Mouse (Mus musculus) CH12.LX (cell line): ENCODE data around the gene Adipor2. TPM values are rescaled to one million over a fixed set of nuclear protein-coding genes. Genes with fewer than 3 reads are reported as not detected.

ENCODE experiments used
- DNase-seq: peaks from one replicate; pipeline ENCODE4 v3.0.0-alpha.2; 2013; ENCODE audit errors: extremely low read depth
- H3K27ac ChIP-seq: 2 replicates; pipeline ENCODE4 v1.5.1; 2012; ENCODE audit warnings: low read depth, mild to moderate bottlenecking, control low read depth, moderate library complexity; ENCODE audit not compliant: insufficient read depth
- H3K27me3 ChIP-seq: replicated peaks from 2 replicates; pipeline ENCODE3; 2012; ENCODE audit warnings: inconsistent platforms
- H3K36me3 ChIP-seq, 2 experiments: replicated peaks in 1 of 2; 2 replicates each; pipeline versions ENCODE3 to v1.6.1; 2012; ENCODE audit warnings: inconsistent platforms in 1 of 2, low read length in 1 of 2, mild to moderate bottlenecking in 1 of 2, mixed read lengths in 1 of 2, moderate library complexity in 1 of 2; ENCODE audit not compliant: control insufficient read depth in 1 of 2, insufficient read depth in 1 of 2
- H3K4me1 ChIP-seq, 2 experiments: 2 replicates each; pipeline ENCODE4 v1.6.1; 2012; ENCODE audit warnings: inconsistent platforms in 1 of 2, moderate library complexity in 1 of 2; ENCODE audit not compliant: insufficient read depth in 2 of 2, control insufficient read depth in 1 of 2
- H3K4me2 ChIP-seq: 2 replicates; pipeline ENCODE4 v1.6.1; 2012; ENCODE audit warnings: low read depth, mild to moderate bottlenecking, control low read depth; ENCODE audit not compliant: poor library complexity, insufficient read depth, severe bottlenecking
- H3K4me3 ChIP-seq, 3 experiments: fragments of 150-350 bp in 1 of 3; sonication (generic) in 1 of 3; replicated peaks in 1 of 3; 2 replicates each; pipeline versions ENCODE3 to v1.5.1; 2011 to 2012; ENCODE audit warnings: low read depth in 2 of 3, low read length in 2 of 3, mild to moderate bottlenecking in 2 of 3, moderate library complexity in 2 of 3, control low read depth in 1 of 3, improper control_type of control experiment in 1 of 3, inconsistent platforms in 1 of 3, mixed read lengths in 1 of 3; ENCODE audit not compliant: poor library complexity in 1 of 3
- H3K79me2 ChIP-seq: replicated peaks from 2 replicates; pipeline ENCODE4 v1.6.1; 2012; ENCODE audit warnings: mild to moderate bottlenecking, moderate library complexity; ENCODE audit not compliant: control insufficient read depth, poor library complexity, insufficient read depth, severe bottlenecking; ENCODE audit errors: extremely low read depth
- H3K9ac ChIP-seq: 2 replicates; pipeline ENCODE4 v1.6.1; 2012; ENCODE audit warnings: low read depth, mild to moderate bottlenecking, control low read depth, moderate library complexity; ENCODE audit not compliant: insufficient read depth
- H3K9me3 ChIP-seq: replicated peaks from 2 replicates; pipeline ENCODE3; 2012; ENCODE audit warnings: low read length, inconsistent platforms, mixed read lengths
- CHD2 ChIP-seq: IDR thresholded peaks from 2 replicates; pipeline ENCODE4 v1.6.1; 2011; ENCODE audit warnings: low read length, improper control_type of control experiment
- E2F4 ChIP-seq: IDR thresholded peaks from 2 replicates; pipeline ENCODE4 v1.6.1; 2011; ENCODE audit warnings: low read depth, low read length, improper control_type of control experiment; ENCODE audit not compliant: insufficient replicate concordance
- ETS1 ChIP-seq: conservative IDR thresholded peaks from 2 replicates; pipeline ENCODE4 v1.6.1; 2012; ENCODE audit warnings: low read depth, mild to moderate bottlenecking, inconsistent platforms, low read length, improper control_type of control experiment, moderate library complexity
- GABPA ChIP-seq: IDR thresholded peaks from 2 replicates; pipeline ENCODE4 v1.6.1; 2012; ENCODE audit warnings: low read depth, low read length, improper control_type of control experiment, inconsistent platforms; ENCODE audit not compliant: insufficient replicate concordance
- HCFC1 ChIP-seq: IDR thresholded peaks from 2 replicates; pipeline ENCODE4 v1.6.1; 2012; ENCODE audit warnings: low read depth, mild to moderate bottlenecking, inconsistent platforms, low read length, improper control_type of control experiment
- IRF4 ChIP-seq: IDR thresholded peaks from 2 replicates; pipeline ENCODE4 v1.6.1; 2014; ENCODE audit warnings: low read depth, mild to moderate bottlenecking, inconsistent platforms, low read length, improper control_type of control experiment
- KAT2A ChIP-seq: IDR thresholded peaks from 2 replicates; pipeline ENCODE4 v1.6.1; 2012; ENCODE audit warnings: low read length, improper control_type of control experiment, inconsistent platforms; ENCODE audit not compliant: insufficient replicate concordance
- MAFK ChIP-seq: IDR thresholded peaks from 2 replicates; pipeline ENCODE4 v1.6.1; 2011; ENCODE audit warnings: low read length, improper control_type of control experiment; ENCODE audit not compliant: insufficient replicate concordance
- MAZ ChIP-seq: IDR thresholded peaks from 2 replicates; pipeline ENCODE4 v1.6.1; 2012; ENCODE audit warnings: low read depth, mild to moderate bottlenecking, inconsistent platforms, low read length, improper control_type of control experiment, moderate library complexity
- MEF2A ChIP-seq: IDR thresholded peaks from 2 replicates; pipeline ENCODE4 v1.6.1; 2014; ENCODE audit warnings: low read depth, mild to moderate bottlenecking, inconsistent platforms, low read length, improper control_type of control experiment, borderline replicate concordance
- MYC ChIP-seq: IDR thresholded peaks from 2 replicates; pipeline ENCODE4 v1.6.1; 2011; ENCODE audit warnings: low read depth, mild to moderate bottlenecking, improper control_type of control experiment, low read length
- NRF1 ChIP-seq: IDR thresholded peaks from 2 replicates; pipeline ENCODE4 v1.6.1; 2014; ENCODE audit warnings: low read depth, mild to moderate bottlenecking, inconsistent platforms, low read length, improper control_type of control experiment, moderate library complexity
- PAX5 ChIP-seq: IDR thresholded peaks from 2 replicates; pipeline ENCODE4 v1.6.1; 2012; ENCODE audit warnings: low read length, inconsistent platforms, mixed read lengths
- POLR2AphosphoS2 ChIP-seq: IDR thresholded peaks from 2 replicates; pipeline ENCODE4 v1.6.1; 2011; ENCODE audit warnings: low read depth, low read length, improper control_type of control experiment
- RAD21 ChIP-seq: IDR thresholded peaks from 2 replicates; pipeline ENCODE4 v1.6.1; 2011; ENCODE audit warnings: low read depth, mild to moderate bottlenecking, low read length, improper control_type of control experiment, moderate library complexity
- RCOR1 ChIP-seq: conservative IDR thresholded peaks from 2 replicates; pipeline ENCODE4 v1.6.1; 2012; ENCODE audit warnings: low read depth, mild to moderate bottlenecking, inconsistent platforms, low read length, improper control_type of control experiment
- SIN3A ChIP-seq: IDR thresholded peaks from 2 replicates; pipeline ENCODE4 v1.6.1; 2012; ENCODE audit warnings: low read length, improper control_type of control experiment, inconsistent platforms
- TBP ChIP-seq: conservative IDR thresholded peaks from 2 replicates; pipeline ENCODE4 v1.6.1; 2011; ENCODE audit warnings: low read depth, low read length, improper control_type of control experiment
- TCF12 ChIP-seq: IDR thresholded peaks from 2 replicates; pipeline ENCODE4 v1.6.1; 2014; ENCODE audit warnings: low read depth, mild to moderate bottlenecking, inconsistent platforms, low read length, improper control_type of control experiment
- USF2 ChIP-seq: conservative IDR thresholded peaks from 2 replicates; pipeline ENCODE4 v1.6.1; 2011; ENCODE audit warnings: low read depth, low read length, improper control_type of control experiment
- ZMIZ1 ChIP-seq: IDR thresholded peaks from 2 replicates; pipeline ENCODE4 v1.6.1; 2012; ENCODE audit warnings: low read depth, mild to moderate bottlenecking, inconsistent platforms, low read length, improper control_type of control experiment
- ZNF384 ChIP-seq: IDR thresholded peaks from 2 replicates; pipeline ENCODE4 v1.6.1; 2012; ENCODE audit warnings: low read depth, low read length, improper control_type of control experiment, inconsistent platforms
- dilution Hi-C: fragments of 300-500 bp; cut with MboI; formaldehyde crosslinking; loops from 2 replicates; pipeline ENCODE4 v1.14.3; 2020; ENCODE audit warnings: low sequenced_read_pairs; ENCODE audit not compliant: extremely low pct_unique_long_range_greater_than_20kb, extremely low pct_ligation_motif_present
- in situ Hi-C: fragments of 300-500 bp; cut with MboI; formaldehyde crosslinking; loops from 3 replicates; pipeline ENCODE4 v1.14.3; 2019; ENCODE audit warnings: low sequenced_read_pairs, low pct_ligation_motif_present, low pct_unique_long_range_greater_than_20kb, mixed read lengths
- polyA plus RNA-seq: library from polyadenylated mRNA; unstranded; fragments of >175 nt; gene quantifications from 2 replicates; pipeline ENCODE4 v1.2.1, GENCODE M21; 2012; ENCODE audit warnings: low read depth; ENCODE audit not compliant: insufficient read length
- total RNA-seq, 2 experiments: library from RNA; depleted of rRNA; stranded (reverse); fragments of 300-350 nt in 1 of 2; fragments of >200 nt in 1 of 2; gene quantifications; 2 replicates each; pipeline ENCODE4 v1.2.3; 2012 to 2014

Gene Adipor2
- total and polyA plus RNA-seq, 3 experiments: 29.8 to 43.5 (median 40.3) TPM

- no peak overlapping the region for H3K4me3 ChIP-seq
- no peaks in the 10 kb centered on the region for H3K4me1 ChIP-seq
- no peaks in the 10 kb centered on the region for H3K9me3 ChIP-seq
- in situ Hi-C loops (loop anchor here (25.0 kb wide), 1 partner anchor 714 kb away; no protein-coding TSS in a partner anchor), dilution Hi-C loops (no loop called here)
- TF ChIP-seq RCOR1 (no peak), MYC (no peak), E2F4 (no peak), POLR2AphosphoS2 (no peak), RAD21 (no peak), TCF12 (no peak), CHD2 (no peak), PAX5 (no peak), SIN3A (no peak), ETS1 (no peak), MAZ (no peak), MEF2A (no peak), IRF4 (no peak), ZNF384 (no peak), MAFK (no peak)
- no peak for DNase-seq
- H3K9ac ChIP-seq: no peak overlapping the region
- H3K36me3 ChIP-seq: no peaks in the 10 kb centered on the region
- H3K27ac ChIP-seq: no peak overlapping the region
- H3K27me3 ChIP-seq: peaks cover 93% of the 10 kb centered on the region
- no peak overlapping the region for H3K4me2 ChIP-seq
- H3K79me2 ChIP-seq: no peaks in the 10 kb centered on the region
Observed at GRCm38 (mm10) chr6:119326541-119326940, 91.0 kb downstream of the Adipor2 start.

- Histone ChIP-seq H3K36me3 (no peaks in the 10 kb centered on the region), H3K4me3 (no peak overlapping the region), H3K4me1 (no peaks in the 10 kb centered on the region), H3K79me2 (no peaks in the 10 kb centered on the region), H3K9ac (no peak overlapping the region), H3K27ac (no peak overlapping the region), H3K27me3 (peaks cover 93% of the 10 kb centered on the region), H3K9me3 (no peaks in the 10 kb centered on the region), H3K4me2 (no peak overlapping the region)
- dilution Hi-C loops: no loop called here
- TF ChIP-seq TBP (no peak), HCFC1 (no peak), POLR2AphosphoS2 (no peak), ZMIZ1 (no peak), USF2 (no peak), RAD21 (no peak), KAT2A (no peak), GABPA (no peak), MEF2A (no peak), NRF1 (no peak), E2F4 (no peak), MYC (no peak)
- TF ChIP-seq, all 38 proteins: peak for 0
- no peak for DNase-seq
- in situ Hi-C loops: loop anchor here (25.0 kb wide), 1 partner anchor 714 kb away; no protein-coding TSS in a partner anchor
Observed at GRCm38 (mm10) chr6:119325978-119326377, 91.5 kb downstream of the Adipor2 start.
